ENCODE assay signal across 15 mouse cellular contexts in the genomic region with DNA sequence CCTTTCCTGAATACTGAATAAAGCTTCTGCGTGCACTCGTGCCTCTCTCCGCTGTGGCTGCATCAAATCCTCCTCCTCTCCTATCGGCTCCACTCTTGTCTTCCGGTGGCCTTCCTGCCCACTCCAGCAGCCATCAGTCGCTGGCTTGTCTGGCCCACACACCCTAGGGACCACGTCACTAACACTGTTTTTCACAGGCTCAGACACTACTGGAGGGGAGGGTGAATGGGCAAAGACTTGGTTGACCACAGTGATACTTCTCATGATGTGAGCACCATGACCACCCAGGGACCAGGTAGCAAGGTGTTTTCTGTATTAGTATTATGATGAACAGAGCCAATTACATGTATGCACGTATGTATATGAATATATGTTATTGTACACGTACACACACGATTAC. TPM values are rescaled to one million over a fixed set of nuclear protein-coding genes. Genes with fewer than 3 reads are reported as not detected.
A peak's percentile ranks its signal among the peaks of the same experiment; 100 is the strongest.
DNase-seq lines count a peak whose midpoint lies in the region; ATAC-seq and TF ChIP-seq lines count a peak whose summit lies in the region.
"Had no signal": no experiment of that assay in that cellular context is flagged by ENCODE, and none has a peak within 500 bp of the region (broad histone marks: within the 10 kb centered on the region; RNA-seq: fewer than 3 reads in every experiment).

No protein-coding gene starts in this region.

- H3K9ac ChIP-seq in forebrain, postnatal 0 days = no peak overlapping the region
- no peak overlapping the region for H3K9ac ChIP-seq in midbrain, embryonic 11.5 days (ENCODE audit: low read length)
- H3K9ac ChIP-seq in neural tube, embryonic 15.5 days (replicated peaks) = no peak overlapping the region
- H3K9ac ChIP-seq: liver, embryonic 12.5 days had no signal

- peaks cover 9% of the 10 kb centered on the region for H3K4me1 ChIP-seq in forebrain, postnatal 0 days (ENCODE audit: insufficient read depth)
- H3K4me1 ChIP-seq in midbrain, embryonic 11.5 days (ENCODE audit: control insufficient read depth, insufficient read depth, low read length) = peaks cover 25% of the 10 kb centered on the region
- H3K4me1 ChIP-seq in neural tube, embryonic 15.5 days = peaks cover 54% of the 10 kb centered on the region
- H3K4me1 ChIP-seq: liver, embryonic 12.5 days had no signal

- peak overlapping the region; percentile 30 for H3K4me2 ChIP-seq in forebrain, postnatal 0 days (ENCODE audit: low read depth)
- H3K4me2 ChIP-seq in midbrain, embryonic 11.5 days = no peak overlapping the region
- H3K4me2 ChIP-seq in neural tube, embryonic 15.5 days = no peak overlapping the region
- H3K4me2 ChIP-seq: liver, embryonic 12.5 days had no signal

- H3K27ac ChIP-seq in left cerebral cortex, adult 2 months = peak overlapping the region; percentile 40; the same call in 1 of the 2 replicates
- peak overlapping the region; percentile 66; the same call in 1 of the 2 replicates for H3K27ac ChIP-seq in forebrain, postnatal 0 days (ENCODE audit: low read depth, low read length)
- H3K27ac ChIP-seq in midbrain, embryonic 11.5 days (ENCODE audit: low read depth, low read length) = peak overlapping the region; percentile 61; the same call in 1 of the 2 replicates
- peak overlapping the region; percentile 75 for H3K27ac ChIP-seq in neural tube, embryonic 15.5 days (replicated peaks)
- H3K27ac ChIP-seq in gastrocnemius, adult 2 months = no peak overlapping the region
- H3K27ac ChIP-seq: liver, embryonic 12.5 days; stomach, postnatal 0 days had no signal

- intact Hi-C loops in left cerebral cortex, adult 2 months (cut with DNase I) = loop anchor here (5.0 kb wide), 2 partner anchors 34 to 54 kb away; partner anchors contain the start of gene Rab6b
- intact Hi-C loops in gastrocnemius, adult 2 months (cut with DNase I) = no loop called here

- ATAC-seq in forebrain, postnatal 0 days = peak; percentile 7; the same call in 1 of the 2 replicates
- ATAC-seq in midbrain, embryonic 11.5 days (ENCODE audit: low FRiP score) = no peak
- peak; percentile 28; the same call in 1 of the 2 replicates for ATAC-seq in neural tube, embryonic 15.5 days (ENCODE audit: low FRiP score)
- ATAC-seq: liver, embryonic 12.5 days had no signal

- 45% methylated on average over 10 of the region's 10 CpGs for WGBS in forebrain, postnatal 0 days
- 85% methylated on average over 10 of the region's 10 CpGs for WGBS in midbrain, embryonic 11.5 days
- WGBS in neural tube, embryonic 15.5 days = 44% methylated on average over 10 of the region's 10 CpGs

- no peak for DNase-seq in left cerebral cortex, adult 2 months (ENCODE audit: extremely low spot score in 1 of 2, low spot score in 2 of 2)
- no peak for DNase-seq in left cerebral cortex, adult 8-10 months (ENCODE audit: low spot score in 2 of 2)
- DNase-seq in forebrain, postnatal 0 days = no peak
- no peak for DNase-seq in midbrain, embryonic 11.5 days (ENCODE audit: low spot score, missing footprints)
- DNase-seq in T-cell, adult 2 months (ENCODE audit: low spot score) = no peak
- DNase-seq in gastrocnemius, adult 2 months = no peak
- DNase-seq in right cerebral cortex, postnatal 10 days (ENCODE audit: low spot score in 2 of 2) = no peak
- DNase-seq: adrenal gland, postnatal 10 days; cerebellum, postnatal 14 days; gastrocnemius, postnatal 36 days; spleen, adult 18-20 months; thymus, postnatal 4 days had no signal

- no peak overlapping the region for H3K4me3 ChIP-seq in left cerebral cortex, adult 2 months
- H3K4me3 ChIP-seq in forebrain, postnatal 0 days (ENCODE audit: low read depth, low read length) = no peak overlapping the region
- no peak overlapping the region for H3K4me3 ChIP-seq in midbrain, embryonic 11.5 days (ENCODE audit: low read depth, low read length)
- no peak overlapping the region for H3K4me3 ChIP-seq in neural tube, embryonic 15.5 days (replicated peaks)
- no peak overlapping the region for H3K4me3 ChIP-seq in gastrocnemius, adult 2 months
- H3K4me3 ChIP-seq: liver, embryonic 12.5 days had no signal

- no peak for TF ChIP-seq CTCF in left cerebral cortex, adult 2 months (IDR thresholded peaks at IDR 0.05)
- TF ChIP-seq CTCF in forebrain, postnatal 0 days (IDR thresholded peaks at IDR 0.05; ENCODE audit: low read depth) = no peak
- no peak for TF ChIP-seq CTCF in gastrocnemius, adult 2 months (IDR thresholded peaks at IDR 0.05)

- H3K27me3 ChIP-seq in forebrain, postnatal 0 days (ENCODE audit: insufficient read depth, low read length) = no peaks in the 10 kb centered on the region
- H3K27me3 ChIP-seq in midbrain, embryonic 11.5 days (ENCODE audit: control insufficient read depth, insufficient read depth, low read length) = no peaks in the 10 kb centered on the region
- no peaks in the 10 kb centered on the region for H3K27me3 ChIP-seq in neural tube, embryonic 15.5 days (replicated peaks)

- H3K36me3 ChIP-seq in forebrain, postnatal 0 days (ENCODE audit: insufficient read depth) = peaks cover 16% of the 10 kb centered on the region
- H3K36me3 ChIP-seq in midbrain, embryonic 11.5 days (ENCODE audit: control insufficient read depth, insufficient read depth, low read length) = no peaks in the 10 kb centered on the region
- H3K36me3 ChIP-seq in neural tube, embryonic 15.5 days = peaks cover 16% of the 10 kb centered on the region; the same call in 1 of the 2 replicates
- H3K36me3 ChIP-seq: liver, embryonic 12.5 days had no signal

- H3K9me3 ChIP-seq in forebrain, postnatal 0 days (ENCODE audit: low read length) = no peaks in the 10 kb centered on the region
- H3K9me3 ChIP-seq in midbrain, embryonic 11.5 days (ENCODE audit: control insufficient read depth, low read length) = no peaks in the 10 kb centered on the region
- H3K9me3 ChIP-seq in neural tube, embryonic 15.5 days (replicated peaks) = no peaks in the 10 kb centered on the region
- H3K9me3 ChIP-seq: liver, embryonic 12.5 days had no signal

RNA-seq across cellular contexts. Expression of gene Rab6b, which starts 34.7 kb away (rescaled TPM):
- 100 to 1,000 TPM; 605 to 610 TPM for total RNA-seq in left cerebral cortex, adult 2 months (2021)
- total RNA-seq in left cerebral cortex, adult 8-10 months (2022) = 100 to 1,000 TPM; 503 to 577 (median 528) TPM
- 120 and 145 TPM in 2 replicates for total RNA-seq in forebrain, postnatal 0 days (2014; rRNA removed)
- 81.0 and 133 TPM in 2 replicates for polyA plus RNA-seq in forebrain, postnatal 0 days (2015; fragmentation: Nextera tagmentation; extraction: Ambion mirVana)
- polyA plus RNA-seq in midbrain, embryonic 11.5 days (2014; fragmentation: Nextera tagmentation; extraction: Ambion mirVana) = 16.5 and 16.7 TPM in 2 replicates
- polyA plus RNA-seq in neural tube, embryonic 15.5 days (2015; fragmentation: Nextera tagmentation; extraction: Ambion mirVana) = 105 and 117 TPM in 2 replicates
- total RNA-seq in gastrocnemius, adult 2 months (2021) = 1 to 10 TPM; 1.1 to 1.2 TPM

RNA-seq across cellular contexts. Expression of gene Srprb, which starts 55.7 kb away (rescaled TPM):
- total RNA-seq in left cerebral cortex, adult 2 months (2021) = 10 to 100 TPM; 17.6 to 20.5 TPM
- total RNA-seq in left cerebral cortex, adult 8-10 months (2022) = 10 to 100 TPM; 17.5 to 18.8 (median 17.9) TPM
- total RNA-seq in forebrain, postnatal 0 days (2014; rRNA removed) = 41.9 and 43.3 TPM in 2 replicates
- polyA plus RNA-seq in forebrain, postnatal 0 days (2015; fragmentation: Nextera tagmentation; extraction: Ambion mirVana) = 37.3 and 40.1 TPM in 2 replicates
- 61.5 and 62.6 TPM in 2 replicates for polyA plus RNA-seq in midbrain, embryonic 11.5 days (2014; fragmentation: Nextera tagmentation; extraction: Ambion mirVana)
- polyA plus RNA-seq in neural tube, embryonic 15.5 days (2015; fragmentation: Nextera tagmentation; extraction: Ambion mirVana) = 58.5 and 60.9 TPM in 2 replicates
- total RNA-seq in gastrocnemius, adult 2 months (2021) = 10 to 100 TPM; 16.2 to 18.2 TPM

Comparison
In these comparisons a context has a peak if more than half of its experiments do, and no peak if none do; other contexts are left out.
1. RNA of gene Rab6b, which starts 34.7 kb away (total RNA-seq): 605 to 610 TPM in left cerebral cortex, adult 2 months, 503 to 577 TPM in left cerebral cortex, adult 8-10 months and 120 to 145 TPM in forebrain, postnatal 0 days; 1.1 to 1.2 TPM in gastrocnemius, adult 2 months; every median in the first group is over 10 times any median in the second.